Mouse (Mus musculus): ENCODE measurements around the gene Gm20388.

DNA sequence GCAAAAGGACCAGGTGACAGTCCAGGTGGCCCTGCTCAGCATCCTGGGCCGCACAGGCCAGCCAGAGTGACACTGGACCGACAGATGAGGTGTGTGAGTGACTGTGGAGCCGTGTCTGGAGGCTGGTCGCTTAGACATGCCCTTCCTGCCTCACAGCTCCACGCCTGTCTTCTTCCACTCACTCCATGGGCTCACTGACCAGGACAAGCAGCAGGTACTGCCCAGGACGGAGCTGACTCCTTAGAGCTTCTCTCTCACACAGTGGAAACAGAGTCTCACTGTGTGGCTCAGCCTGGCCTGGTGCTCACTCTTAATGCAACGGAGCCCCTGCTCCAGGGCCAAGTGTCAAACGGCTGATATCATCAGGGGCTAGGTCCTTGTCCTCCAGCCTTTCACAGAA, 1884.8 kb downstream of the Gm20388 start:
- TF ChIP-seq ZC3H11A (IDR thresholded peaks at IDR 0.05; ENCODE audit: borderline replicate concordance, low read depth, low read length) (no peak), MAFK (IDR thresholded peaks at IDR 0.05; ENCODE audit: insufficient read depth, low read depth, low read length) (no peak), HCFC1 (IDR thresholded peaks at IDR 0.05; ENCODE audit: borderline replicate concordance, insufficient read depth, low read length) (no peak), ZNF384 (IDR thresholded peaks at IDR 0.05; ENCODE audit: low read depth, low read length) (no peak)
